In the genomic region with DNA sequence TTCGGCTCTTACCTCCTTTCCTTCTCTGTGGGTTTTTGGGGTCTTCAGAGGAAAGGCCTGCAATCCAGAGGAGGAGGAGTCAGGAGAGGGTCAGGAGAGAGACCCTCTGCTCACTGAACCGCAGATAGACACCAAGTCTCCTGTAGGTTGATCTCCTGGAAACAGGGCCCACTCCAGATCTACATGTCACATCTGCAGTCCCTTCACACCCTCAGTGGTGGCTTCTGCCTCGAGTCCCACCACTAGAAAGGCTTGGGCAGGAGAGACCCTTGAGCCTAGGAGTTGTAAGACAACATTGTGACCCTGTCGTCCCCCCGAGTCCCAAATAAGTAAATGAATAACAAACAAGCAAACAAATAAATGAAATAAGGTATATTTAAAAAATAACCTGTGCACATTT, we compare ENCODE assay signal across 15 mouse cellular contexts.
A peak's percentile ranks its signal among the peaks of the same experiment; 100 is the strongest.
DNase-seq lines count a peak whose midpoint lies in the region; ATAC-seq lines count a peak whose summit lies in the region.
"Had no signal": no experiment of that assay in that cellular context is flagged by ENCODE, and none has a peak within 500 bp of the region (broad histone marks: within the 10 kb centered on the region; RNA-seq: fewer than 3 reads in every experiment).

No protein-coding gene starts in this region.

- ATAC-seq in heart, embryonic 15.5 days (replicated peaks; ENCODE audit: insufficient number of reproducible peaks, insufficient read depth, low FRiP score, low read depth): no peak
- ATAC-seq in liver, embryonic 11.5 days (replicated peaks; ENCODE audit: low FRiP score): no peak
- ATAC-seq in liver, embryonic 12.5 days: no peak
- ATAC-seq in stomach, embryonic 14.5 days (ENCODE audit: insufficient number of reproducible peaks, insufficient read depth, low FRiP score, low read depth): no peak
- ATAC-seq: forebrain, embryonic 13.5 days had no signal

- no peak overlapping the region for H3K4me2 ChIP-seq in heart, embryonic 15.5 days
- H3K4me2 ChIP-seq in liver, embryonic 11.5 days: no peak overlapping the region
- no peak overlapping the region for H3K4me2 ChIP-seq in liver, embryonic 12.5 days
- H3K4me2 ChIP-seq in stomach, embryonic 14.5 days (replicated peaks; ENCODE audit: low read depth, low read length): no peak overlapping the region
- H3K4me2 ChIP-seq: forebrain, embryonic 13.5 days; hindbrain, embryonic 12.5 days had no signal

- DNase-seq in heart, embryonic 10.5 days (ENCODE audit: low spot score): no peak
- DNase-seq in liver, embryonic 11.5 days (ENCODE audit: low spot score): no peak
- DNase-seq in limb, embryonic 10.5 days (ENCODE audit: low spot score): no peak
- DNase-seq in embryo, embryonic 10 days (ENCODE audit: low spot score): no peak
- DNase-seq: adrenal gland, adult 8-10 months; cerebellum, postnatal 14 days; kidney, adult 8-10 months; spleen, adult 18-20 months; thymus, adult 18-20 months had no signal

- H3K36me3 ChIP-seq in heart, embryonic 15.5 days: no peaks in the 10 kb centered on the region
- no peaks in the 10 kb centered on the region for H3K36me3 ChIP-seq in heart, embryonic 10.5 days
- H3K36me3 ChIP-seq in liver, embryonic 11.5 days (ENCODE audit: control insufficient read depth, insufficient read depth, low read length): no peaks in the 10 kb centered on the region
- no peaks in the 10 kb centered on the region for H3K36me3 ChIP-seq in liver, embryonic 12.5 days
- H3K36me3 ChIP-seq in limb, embryonic 10.5 days: no peaks in the 10 kb centered on the region
- H3K36me3 ChIP-seq in stomach, embryonic 14.5 days (ENCODE audit: control insufficient read depth, insufficient read depth, low read length): no peaks in the 10 kb centered on the region
- H3K36me3 ChIP-seq: G1E; hindbrain, embryonic 12.5 days had no signal

- H3K4me3 ChIP-seq in heart, embryonic 15.5 days: no peak overlapping the region
- H3K4me3 ChIP-seq in heart, embryonic 10.5 days: no peak overlapping the region
- H3K4me3 ChIP-seq in liver, embryonic 11.5 days (ENCODE audit: low read depth, low read length): no peak overlapping the region
- H3K4me3 ChIP-seq in liver, embryonic 12.5 days: no peak overlapping the region
- no peak overlapping the region for H3K4me3 ChIP-seq in limb, embryonic 10.5 days
- H3K4me3 ChIP-seq in stomach, embryonic 14.5 days (ENCODE audit: low read depth, low read length): no peak overlapping the region
- H3K4me3 ChIP-seq: forebrain, embryonic 13.5 days; hindbrain, embryonic 12.5 days had no signal

- 83% methylated on average over 5 of the region's 5 CpGs for WGBS in heart, embryonic 15.5 days
- 73% methylated on average over 5 of the region's 5 CpGs for WGBS in heart, embryonic 10.5 days
- 81% methylated on average over 5 of the region's 5 CpGs for WGBS in liver, embryonic 11.5 days
- WGBS in liver, embryonic 12.5 days (ENCODE audit: insufficient replicate concordance): 73% methylated on average over 5 of the region's 5 CpGs
- 92% methylated on average over 5 of the region's 5 CpGs for WGBS in limb, embryonic 10.5 days
- 86% methylated on average over 5 of the region's 5 CpGs for WGBS in stomach, embryonic 14.5 days

- H3K27me3 ChIP-seq in heart, embryonic 15.5 days: no peaks in the 10 kb centered on the region
- H3K27me3 ChIP-seq in heart, embryonic 10.5 days (ENCODE audit: insufficient read depth, poor library complexity, severe bottlenecking): no peaks in the 10 kb centered on the region
- no peaks in the 10 kb centered on the region for H3K27me3 ChIP-seq in liver, embryonic 11.5 days (replicated peaks; ENCODE audit: control insufficient read depth, insufficient read depth, low read length)
- 0 out of 2 replicates have a peak, but pooled peaks cover 4% of the 10 kb centered on the region for H3K27me3 ChIP-seq in liver, embryonic 12.5 days (replicated peaks)
- H3K27me3 ChIP-seq in limb, embryonic 10.5 days (ENCODE audit: low read depth, poor library complexity, severe bottlenecking): no peaks in the 10 kb centered on the region
- H3K27me3 ChIP-seq in stomach, embryonic 14.5 days (ENCODE audit: control insufficient read depth, insufficient read depth, low read length): no peaks in the 10 kb centered on the region
- H3K27me3 ChIP-seq: forebrain, embryonic 13.5 days; hindbrain, embryonic 12.5 days had no signal

- peaks cover 38% of the 10 kb centered on the region for H3K4me1 ChIP-seq in heart, embryonic 15.5 days (replicated peaks)
- peaks cover 58% of the 10 kb centered on the region for H3K4me1 ChIP-seq in heart, embryonic 10.5 days
- peaks cover 38% of the 10 kb centered on the region for H3K4me1 ChIP-seq in liver, embryonic 11.5 days (replicated peaks; ENCODE audit: control insufficient read depth, insufficient read depth, low read length)
- peaks cover 64% of the 10 kb centered on the region for H3K4me1 ChIP-seq in liver, embryonic 12.5 days
- peaks cover 71% of the 10 kb centered on the region for H3K4me1 ChIP-seq in limb, embryonic 10.5 days
- peaks cover 37% of the 10 kb centered on the region for H3K4me1 ChIP-seq in stomach, embryonic 14.5 days (ENCODE audit: control insufficient read depth, insufficient read depth, low read length)

- H3K9ac ChIP-seq in heart, embryonic 15.5 days: no peak overlapping the region
- no peak overlapping the region for H3K9ac ChIP-seq in liver, embryonic 11.5 days (ENCODE audit: low read depth, low read length)
- H3K9ac ChIP-seq in liver, embryonic 12.5 days: no peak overlapping the region
- H3K9ac ChIP-seq in stomach, embryonic 14.5 days (replicated peaks; ENCODE audit: low read depth, low read length): no peak overlapping the region
- H3K9ac ChIP-seq: forebrain, embryonic 13.5 days; hindbrain, embryonic 12.5 days had no signal

- H3K27ac ChIP-seq in heart, embryonic 15.5 days: peak overlapping the region; percentile 66
- no peak overlapping the region for H3K27ac ChIP-seq in heart, embryonic 10.5 days
- peak overlapping the region; percentile 28; the same call in 1 of the 2 replicates for H3K27ac ChIP-seq in liver, embryonic 11.5 days (ENCODE audit: low read depth, low read length)
- H3K27ac ChIP-seq in liver, embryonic 12.5 days: no peak overlapping the region
- peak overlapping the region; percentile 82 for H3K27ac ChIP-seq in limb, embryonic 10.5 days
- H3K27ac ChIP-seq in stomach, embryonic 14.5 days (ENCODE audit: low read length): peak overlapping the region; percentile 44; the same call in 1 of the 2 replicates
- H3K27ac ChIP-seq: forebrain, embryonic 13.5 days had no signal

- H3K9me3 ChIP-seq in heart, embryonic 15.5 days (replicated peaks): no peaks in the 10 kb centered on the region
- H3K9me3 ChIP-seq in heart, embryonic 10.5 days: no peaks in the 10 kb centered on the region
- no peaks in the 10 kb centered on the region for H3K9me3 ChIP-seq in liver, embryonic 11.5 days (ENCODE audit: control insufficient read depth, low read length)
- no peaks in the 10 kb centered on the region for H3K9me3 ChIP-seq in liver, embryonic 12.5 days (replicated peaks)
- no peaks in the 10 kb centered on the region for H3K9me3 ChIP-seq in limb, embryonic 10.5 days (replicated peaks)
- no peaks in the 10 kb centered on the region for H3K9me3 ChIP-seq in stomach, embryonic 14.5 days (ENCODE audit: control insufficient read depth, low read depth, low read length)
- H3K9me3 ChIP-seq: forebrain, embryonic 13.5 days; G1E; hindbrain, embryonic 12.5 days had no signal

Comparison
In these comparisons a context has a peak if more than half of its experiments do, and no peak if none do; other contexts are left out.
1. H3K27ac ChIP-seq: peak in heart, embryonic 15.5 days (single experiment), liver, embryonic 11.5 days (single experiment), limb, embryonic 10.5 days (single experiment) and stomach, embryonic 14.5 days (single experiment); none in heart, embryonic 10.5 days (single experiment) and liver, embryonic 12.5 days (single experiment).